Mouse (Mus musculus) E14TG2a.4 (cell line): ENCODE data around the gene Apip.

ENCODE experiments used
- CTCF ChIP-seq: conservative IDR thresholded peaks from 2 replicates; pipeline ENCODE4 v1.5.1; 2014; ENCODE audit warnings: low read length
- NANOG ChIP-seq: IDR thresholded peaks from 2 replicates; pipeline ENCODE4 v1.6.1; 2014; ENCODE audit warnings: borderline replicate concordance, low read length, mixed read lengths
- POU5F1 ChIP-seq: IDR thresholded peaks from 2 replicates; pipeline ENCODE4 v1.6.1; 2014; ENCODE audit warnings: low read length, borderline replicate concordance

- no peak; the same call in 1 of the 2 replicates for TF ChIP-seq CTCF
- no peak for TF ChIP-seq POU5F1
- TF ChIP-seq NANOG, result no peak
Observed at GRCm38 (mm10) chr2:103131145-103131544, 57.7 kb downstream of the Apip start.
